Mouse (Mus musculus) midbrain, postnatal 0 days (tissue): ENCODE data around the gene Msx3. TPM values are rescaled to one million over a fixed set of nuclear protein-coding genes. Genes with fewer than 3 reads are reported as not detected.
A peak's percentile ranks its signal among the peaks of the same experiment; 100 is the strongest.

Experiments used
- ATAC-seq: fragments of 200-750 bp; cut with Nextera tagmentation; 2 replicates; pipeline ENCODE4 v1.8.0; 2017; ENCODE audit warnings: moderate number of reproducible peaks, mild to moderate bottlenecking, moderate TSS enrichment, moderate library complexity; ENCODE audit not compliant: low FRiP score
- DNase-seq: peaks from one replicate; pipeline ENCODE4 v3.0.0-alpha.2; 2015; ENCODE audit warnings: low spot score
- H3K27ac ChIP-seq: fragments of 300-500 bp; sonication (generic); 2 replicates; pipeline ENCODE4 v1.5.1; 2014; ENCODE audit warnings: low read depth, mild to moderate bottlenecking, low read length, mixed read lengths
- H3K27me3 ChIP-seq: fragments of 300-500 bp; sonication (generic); 2 replicates; pipeline ENCODE4 v1.6.1; 2014; ENCODE audit warnings: low read length, control low read depth, mixed read lengths; ENCODE audit not compliant: insufficient read depth
- H3K36me3 ChIP-seq: fragments of 300-500 bp; sonication (generic); 2 replicates; pipeline ENCODE4 v1.6.1; 2014; ENCODE audit warnings: low read length, control low read depth, mixed read lengths; ENCODE audit not compliant: insufficient read depth
- H3K4me1 ChIP-seq: fragments of 300-500 bp; sonication (generic); 2 replicates; pipeline ENCODE4 v1.6.1; 2014; ENCODE audit warnings: mild to moderate bottlenecking, control low read depth, antibody characterized with exemption, low read length, mixed read lengths; ENCODE audit not compliant: insufficient read depth
- H3K4me2 ChIP-seq: fragments of 300-500 bp; sonication (generic); 2 replicates; pipeline ENCODE4 v1.6.1; 2014; ENCODE audit warnings: low read depth, mild to moderate bottlenecking, low read length, mixed read lengths; ENCODE audit not compliant: poor library complexity, severe bottlenecking
- H3K4me3 ChIP-seq: fragments of 300-500 bp; sonication (generic); 2 replicates; pipeline ENCODE4 v1.5.1; 2014; ENCODE audit warnings: low read depth, mild to moderate bottlenecking, low read length, moderate library complexity
- H3K9ac ChIP-seq: fragments of 300-500 bp; sonication (generic); replicated peaks from 2 replicates; pipeline ENCODE4 v1.6.1; 2014; ENCODE audit warnings: mild to moderate bottlenecking, low read length, moderate library complexity, mixed read lengths; ENCODE audit not compliant: poor library complexity, severe bottlenecking
- H3K9me3 ChIP-seq: fragments of 300-500 bp; sonication (generic); 2 replicates; pipeline ENCODE4 v1.6.1; 2016; ENCODE audit warnings: low read length, control low read depth
- CTCF ChIP-seq: IDR thresholded peaks from 2 replicates; pipeline ENCODE4 v1.5.1; 2016; ENCODE audit warnings: antibody characterized with exemption, mild to moderate bottlenecking
- WGBS: fragments of 180-500 bp; shearing (Covaris S2); extraction: QIAGEN DNeasy Blood & Tissue Kit; methylation state at CpG from one replicate; pipeline ENCODE4 v1.1.7; 2014; 5-methylcytosine and 5-hydroxymethylcytosine counted together
- polyA plus RNA-seq: library from polyadenylated mRNA; unstranded; fragments of >200 nt; fragmentation: Nextera tagmentation; extraction: Ambion mirVana; gene quantifications from 2 replicates; pipeline ENCODE4 v1.2.1, GENCODE M21; 2015
- total RNA-seq: library from RNA; depleted of rRNA; stranded (reverse); fragments of >200 nt; gene quantifications from 2 replicates; pipeline ENCODE4 v1.2.3, GENCODE M21; 2014

Gene Msx3
- total and polyA plus RNA-seq, 2 experiments from 2014 or later = 0.10 to 0.16 TPM

- H3K4me2 ChIP-seq = no peak overlapping the region
- H3K36me3 ChIP-seq = 0 out of 2 replicates have a peak, but pooled peaks cover 4% of the 10 kb centered on the region
- DNase-seq = no peak
- peaks cover 4% of the 10 kb centered on the region; the same call in 1 of the 2 replicates for H3K27me3 ChIP-seq
- no peaks in the 10 kb centered on the region for H3K9me3 ChIP-seq
- no peak for ATAC-seq
- no peak for TF ChIP-seq CTCF
- peaks cover 7% of the 10 kb centered on the region; the same call in 1 of the 2 replicates for H3K4me1 ChIP-seq
- H3K4me3 ChIP-seq = no peak overlapping the region
- no peak overlapping the region for H3K27ac ChIP-seq
- WGBS = 81% methylated on average over 6 of the region's 6 CpGs
- no peak overlapping the region for H3K9ac ChIP-seq
These were observed 28.8 kb upstream of the Msx3 start for GRCm38 (mm10) chr7:140077698-140078097.

GRCm38 (mm10) chr7:140070042-140070711 lies 21.3 kb upstream of the Msx3 start:
- Histone ChIP-seq H3K27ac (no peak overlapping the region), H3K9me3 (no peaks in the 10 kb centered on the region), H3K4me3 (0 out of 2 replicates have a peak overlapping the region, but pooled peaks have one; percentile 8), H3K4me2 (peak overlapping the region; percentile 24; the same call in 1 of the 2 replicates), H3K27me3 (peaks cover 15% of the 10 kb centered on the region), H3K36me3 (peaks cover 32% of the 10 kb centered on the region), H3K9ac (no peak overlapping the region), H3K4me1 (no peaks in the 10 kb centered on the region)
- no peak for ATAC-seq
- TF ChIP-seq CTCF = no peak
- WGBS = 40% methylated on average over 35 of the region's 39 CpGs
- no peak for DNase-seq

GRCm38 (mm10) chr7:140067397-140067796 lies 18.5 kb upstream of the Msx3 start:
- TF ChIP-seq CTCF = no peak
- Histone ChIP-seq H3K27me3 (peaks cover 29% of the 10 kb centered on the region), H3K4me3 (no peak overlapping the region), H3K27ac (no peak overlapping the region), H3K36me3 (peaks cover 25% of the 10 kb centered on the region), H3K4me2 (no peak overlapping the region), H3K4me1 (no peaks in the 10 kb centered on the region), H3K9me3 (no peaks in the 10 kb centered on the region), H3K9ac (no peak overlapping the region)
- 71% methylated on average over 6 of the region's 6 CpGs for whole genome bisulfite sequencing
- DNase-seq = no peak
- ATAC-seq = no peak

- WGBS = 16% methylated on average over 7 of the region's 7 CpGs
- H3K4me2 ChIP-seq = no peak overlapping the region
- ATAC-seq = no peak; the same call in 1 of the 2 replicates
- DNase-seq = peak; percentile 89
- no peak overlapping the region for H3K4me3 ChIP-seq
- H3K27ac ChIP-seq = no peak overlapping the region
- no peaks in the 10 kb centered on the region; the same call in 1 of the 2 replicates for H3K4me1 ChIP-seq
- peaks cover 26% of the 10 kb centered on the region for H3K27me3 ChIP-seq
- H3K9ac ChIP-seq = no peak overlapping the region
- H3K36me3 ChIP-seq = no peaks in the 10 kb centered on the region; the same call in 1 of the 2 replicates
- peak; percentile 91 for TF ChIP-seq CTCF
- no peaks in the 10 kb centered on the region for H3K9me3 ChIP-seq
These were observed 14.2 kb upstream of the Msx3 start for GRCm38 (mm10) chr7:140063092-140063491.

GRCm38 (mm10) chr7:140062307-140062706 lies 13.4 kb upstream of the Msx3 start:
- H3K36me3 ChIP-seq = no peaks in the 10 kb centered on the region
- peak; percentile 60 for TF ChIP-seq CTCF
- H3K9me3 ChIP-seq = no peaks in the 10 kb centered on the region
- H3K27ac ChIP-seq = no peak overlapping the region
- H3K9ac ChIP-seq = no peak overlapping the region
- H3K4me2 ChIP-seq = no peak overlapping the region
- peak; percentile 39 for DNase-seq
- peaks cover 26% of the 10 kb centered on the region for H3K27me3 ChIP-seq
- H3K4me1 ChIP-seq = peaks cover 5% of the 10 kb centered on the region
- no peak for ATAC-seq
- 18% methylated on average over 11 of the region's 11 CpGs for WGBS
- no peak overlapping the region for H3K4me3 ChIP-seq

- Histone ChIP-seq H3K9me3 (no peaks in the 10 kb centered on the region), H3K4me3 (peak overlapping the region; percentile 34), H3K36me3 (no peaks in the 10 kb centered on the region), H3K27me3 (peaks cover 26% of the 10 kb centered on the region), H3K4me1 (peaks cover 6% of the 10 kb centered on the region), H3K4me2 (peak overlapping the region; percentile 79), H3K27ac (no peak overlapping the region), H3K9ac (no peak overlapping the region; the same call in 1 of the 2 replicates)
- 8% methylated on average over 6 of the region's 6 CpGs for WGBS
- ATAC-seq (no peak), DNase-seq (no peak)
- no peak for TF ChIP-seq CTCF
These were observed 12.9 kb upstream of the Msx3 start for GRCm38 (mm10) chr7:140061832-140062130.
